Mouse (Mus musculus): ENCODE data around the gene Surf4. TPM values are rescaled to one million over a fixed set of nuclear protein-coding genes. Genes with fewer than 3 reads are reported as not detected.

The Surf4 gene
- total RNA-seq, 1 experiment: 234 TPM

- Histone ChIP-seq H3K4me3 (ENCODE audit: insufficient read depth in 1 of 2, low read depth in 1 of 2, low read length in 2 of 2, poor library complexity in 1 of 2, severe bottlenecking in 1 of 2) (no peak overlapping the region), H3K9me3 (ENCODE audit: control insufficient read depth, insufficient read depth, low read depth, low read length) (no peaks in the 10 kb centered on the region), H3K36me3 (ENCODE audit: control insufficient read depth, insufficient read depth, low read length, poor library complexity, severe bottlenecking) (peaks cover under 1% of the 10 kb centered on the region; the same call in 1 of the 2 replicates), H3K9ac (ENCODE audit: insufficient read depth, low read depth, low read length, poor library complexity, severe bottlenecking) (no peak overlapping the region), H3K27ac (ENCODE audit: insufficient read depth, low read depth, low read length, poor library complexity, severe bottlenecking) (no peak overlapping the region), H3K4me1 (ENCODE audit: control insufficient read depth in 2 of 2, insufficient read depth in 2 of 2, low read length in 2 of 2, poor library complexity in 1 of 2) (peaks cover 0 to 5% of the 10 kb centered on the region in 2 experiments; a peak in 1 of 4 replicates)
- in situ Hi-C loops (cut with MboI; ENCODE audit: low sequenced_read_pairs in 2 of 2, unreplicated experiment in 2 of 2): no loop called here
- TF ChIP-seq HCFC1 (IDR thresholded peaks at IDR 0.05; ENCODE audit: borderline replicate concordance, insufficient read depth, low read length) (no peak), ZNF384 (IDR thresholded peaks at IDR 0.05; ENCODE audit: low read depth, low read length) (no peak), MAFK (IDR thresholded peaks at IDR 0.05; ENCODE audit: insufficient read depth, low read depth, low read length) (no peak), CHD2 (IDR thresholded peaks at IDR 0.05; ENCODE audit: low read depth, low read length) (no peak), ZC3H11A (IDR thresholded peaks at IDR 0.05; ENCODE audit: borderline replicate concordance, low read depth, low read length) (no peak)
- no peak for DNase-seq (ENCODE audit: low read depth, low spot score)
These were observed 33.5 kb upstream of the Surf4 start for GRCm38 (mm10) chr2:26967262-26967661.

- Histone ChIP-seq H3K9me3 (ENCODE audit: control insufficient read depth, insufficient read depth, low read depth, low read length) (no peaks in the 10 kb centered on the region), H3K9ac (ENCODE audit: insufficient read depth, low read depth, low read length, poor library complexity, severe bottlenecking) (peak overlapping the region; percentile 80; the same call in 1 of the 2 replicates)
- in situ Hi-C loops (cut with MboI; ENCODE audit: low sequenced_read_pairs in 2 of 2, unreplicated experiment in 2 of 2): no loop called here
These were observed 31.1 kb upstream of the Surf4 start for GRCm38 (mm10) chr2:26964724-26965370.

GRCm38 (mm10) chr2:26963923-26964723 is 30.4 kb upstream of the Surf4 start, which contains the start of gene Rexo4:
Gene Rexo4 (minus strand): TSS chr2:26964386.
- in situ Hi-C loops (cut with MboI; ENCODE audit: low sequenced_read_pairs in 2 of 2, unreplicated experiment in 2 of 2): no loop called here
- DNase-seq (ENCODE audit: low read depth, low spot score): peak; percentile 92
- Histone ChIP-seq H3K4me3 (ENCODE audit: insufficient read depth in 1 of 2, low read depth in 1 of 2, low read length in 2 of 2, poor library complexity in 1 of 2, severe bottlenecking in 1 of 2) (peak within 1 kb of the TSS; percentile 79 to 93), H3K36me3 (ENCODE audit: control insufficient read depth, insufficient read depth, low read length, poor library complexity, severe bottlenecking) (peaks cover 22% of the 10 kb centered on the region), H3K27ac (ENCODE audit: insufficient read depth, low read depth, low read length, poor library complexity, severe bottlenecking) (peak within 1 kb of the TSS; percentile 89), H3K9ac (ENCODE audit: insufficient read depth, low read depth, low read length, poor library complexity, severe bottlenecking) (peak within 1 kb of the TSS; percentile 89), H3K9me3 (ENCODE audit: control insufficient read depth, insufficient read depth, low read depth, low read length) (no peaks in the 10 kb centered on the region), H3K4me1 (ENCODE audit: control insufficient read depth in 2 of 2, insufficient read depth in 2 of 2, low read length in 2 of 2, poor library complexity in 1 of 2) (peaks cover 0 to 5% of the 10 kb centered on the region in 2 experiments; a peak in 1 of 4 replicates)
- no peak for TF ChIP-seq ZNF384 (IDR thresholded peaks at IDR 0.05; ENCODE audit: low read depth, low read length)
- no peak for TF ChIP-seq MAFK (IDR thresholded peaks at IDR 0.05; ENCODE audit: insufficient read depth, low read depth, low read length)
- peak; percentile 72; the same call in 1 of the 2 replicates for TF ChIP-seq HCFC1 (IDR thresholded peaks at IDR 0.05; ENCODE audit: borderline replicate concordance, insufficient read depth, low read length)
- TF ChIP-seq ZC3H11A (IDR thresholded peaks at IDR 0.05; ENCODE audit: borderline replicate concordance, low read depth, low read length): no peak
- TF ChIP-seq CHD2 (IDR thresholded peaks at IDR 0.05; ENCODE audit: low read depth, low read length): no peak

More at GRCm38 (mm10) chr2:26964724-26965370, 31.1 kb upstream of the Surf4 start:
- TF ChIP-seq ZNF384 (IDR thresholded peaks at IDR 0.05; ENCODE audit: low read depth, low read length) (peak; percentile 65), MAFK (IDR thresholded peaks at IDR 0.05; ENCODE audit: insufficient read depth, low read depth, low read length) (no peak)
- DNase-seq (ENCODE audit: low read depth, low spot score): no peak
- peaks cover 18% of the 10 kb centered on the region for H3K36me3 ChIP-seq (ENCODE audit: control insufficient read depth, insufficient read depth, low read length, poor library complexity, severe bottlenecking)
- peaks cover 0 to 5% of the 10 kb centered on the region in 2 experiments; a peak in 1 of 4 replicates for H3K4me1 ChIP-seq (ENCODE audit: control insufficient read depth in 2 of 2, insufficient read depth in 2 of 2, low read length in 2 of 2, poor library complexity in 1 of 2)
- peak overlapping the region; percentile 79 to 93 for H3K4me3 ChIP-seq (ENCODE audit: insufficient read depth in 1 of 2, low read depth in 1 of 2, low read length in 2 of 2, poor library complexity in 1 of 2, severe bottlenecking in 1 of 2)
- H3K27ac ChIP-seq (ENCODE audit: insufficient read depth, low read depth, low read length, poor library complexity, severe bottlenecking): no peak overlapping the region

- no peak overlapping the region for H3K9ac ChIP-seq (ENCODE audit: insufficient read depth, low read depth, low read length, poor library complexity, severe bottlenecking)
- H3K4me3 ChIP-seq (ENCODE audit: insufficient read depth in 1 of 2, low read depth in 1 of 2, low read length in 2 of 2, poor library complexity in 1 of 2, severe bottlenecking in 1 of 2): no peak overlapping the region
- no peak overlapping the region for H3K27ac ChIP-seq (ENCODE audit: insufficient read depth, low read depth, low read length, poor library complexity, severe bottlenecking)
- no peak for DNase-seq (ENCODE audit: low read depth, low spot score)
- in situ Hi-C loops (cut with MboI; ENCODE audit: low sequenced_read_pairs in 2 of 2, unreplicated experiment in 2 of 2): no loop called here
- H3K36me3 ChIP-seq (ENCODE audit: control insufficient read depth, insufficient read depth, low read length, poor library complexity, severe bottlenecking): peaks cover 41% of the 10 kb centered on the region
- H3K4me1 ChIP-seq (ENCODE audit: control insufficient read depth in 2 of 2, insufficient read depth in 2 of 2, low read length in 2 of 2, poor library complexity in 1 of 2): peaks cover 0 to 5% of the 10 kb centered on the region in 2 experiments; a peak in 1 of 4 replicates
- TF ChIP-seq ZC3H11A (IDR thresholded peaks at IDR 0.05; ENCODE audit: borderline replicate concordance, low read depth, low read length) (no peak), ZNF384 (IDR thresholded peaks at IDR 0.05; ENCODE audit: low read depth, low read length) (no peak), HCFC1 (IDR thresholded peaks at IDR 0.05; ENCODE audit: borderline replicate concordance, insufficient read depth, low read length) (no peak), MAFK (IDR thresholded peaks at IDR 0.05; ENCODE audit: insufficient read depth, low read depth, low read length) (no peak), CHD2 (IDR thresholded peaks at IDR 0.05; ENCODE audit: low read depth, low read length) (no peak)
- H3K9me3 ChIP-seq (ENCODE audit: control insufficient read depth, insufficient read depth, low read depth, low read length): no peaks in the 10 kb centered on the region
These were observed 27.0 kb upstream of the Surf4 start for GRCm38 (mm10) chr2:26960756-26961155.

All from ES-E14 (cell line).